Mouse (Mus musculus): ENCODE data around the gene Olfr153.

DNA sequence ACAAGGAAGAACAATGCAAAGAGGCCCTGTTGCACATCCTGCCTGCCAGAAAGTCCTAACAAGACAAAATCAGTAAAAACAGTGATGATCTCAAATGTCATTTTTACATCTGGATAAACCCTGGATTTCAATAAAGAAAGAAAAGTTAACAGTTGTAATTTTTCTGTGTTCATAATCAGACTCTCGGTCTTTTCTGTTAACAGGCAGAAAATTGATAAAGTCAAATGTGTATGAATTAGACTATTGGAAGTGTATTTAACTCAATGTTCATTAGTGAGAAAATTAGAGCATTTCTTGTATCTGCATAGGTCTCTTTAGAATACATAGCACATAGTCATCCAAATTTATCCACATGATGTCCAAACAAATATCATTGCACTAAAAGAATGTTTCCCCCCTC, 13.8 kb downstream of the Olfr153 start, which contains the start of gene Olfr1128:
- TF ChIP-seq CTCF (IDR thresholded peaks at IDR 0.05; ENCODE audit: insufficient read depth, low read length), result no peak
- TF ChIP-seq POLR2A (IDR thresholded peaks at IDR 0.05; ENCODE audit: borderline replicate concordance, extremely low read depth, low read depth, low read length), result no peak

Measured in lung, adult 2 months (tissue).